Mouse (Mus musculus): ENCODE data around the gene Herc6. TPM values are rescaled to one million over a fixed set of nuclear protein-coding genes. Genes with fewer than 3 reads are reported as not detected.

The Herc6 gene
- polyA plus RNA-seq, 1 experiment = 9.9 TPM

DNA sequence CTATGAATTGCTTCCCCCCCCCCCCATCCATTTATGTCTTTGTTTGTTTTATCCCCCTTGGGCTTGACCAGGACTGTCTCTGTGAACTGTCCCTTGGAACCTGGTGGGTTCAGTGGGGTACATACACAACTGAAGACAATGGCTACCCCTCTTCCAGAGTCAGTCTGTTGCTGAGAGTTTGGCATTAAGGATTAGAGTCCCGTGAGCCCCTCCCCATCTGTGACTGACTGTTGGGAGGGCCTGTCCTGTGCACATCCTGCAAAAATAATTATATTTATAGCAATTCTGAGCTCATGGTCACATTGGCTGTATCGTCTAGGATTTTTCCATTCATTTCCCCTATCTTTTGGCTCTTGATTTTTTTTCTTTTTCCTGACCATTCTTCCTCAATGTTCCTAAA lies 122.9 kb downstream of the Herc6 start:
- 13% methylated on average over 2 of the region's 2 CpGs for WGBS
- H3K4me3 ChIP-seq (replicated peaks; ENCODE audit: extremely low read depth, low read depth, low read length) = peak overlapping the region; percentile 82
- no peak for TF ChIP-seq POLR2A (IDR thresholded peaks at IDR 0.05; ENCODE audit: borderline replicate concordance, extremely low read depth, low read depth, low read length)
- no peak for TF ChIP-seq CTCF (IDR thresholded peaks at IDR 0.05; ENCODE audit: insufficient read depth, low read length)
- no peak for DNase-seq
- no peaks in the 10 kb centered on the region; the same call in 1 of the 2 replicates for H3K4me1 ChIP-seq (ENCODE audit: control insufficient read depth, insufficient read depth, low read length)

DNA sequence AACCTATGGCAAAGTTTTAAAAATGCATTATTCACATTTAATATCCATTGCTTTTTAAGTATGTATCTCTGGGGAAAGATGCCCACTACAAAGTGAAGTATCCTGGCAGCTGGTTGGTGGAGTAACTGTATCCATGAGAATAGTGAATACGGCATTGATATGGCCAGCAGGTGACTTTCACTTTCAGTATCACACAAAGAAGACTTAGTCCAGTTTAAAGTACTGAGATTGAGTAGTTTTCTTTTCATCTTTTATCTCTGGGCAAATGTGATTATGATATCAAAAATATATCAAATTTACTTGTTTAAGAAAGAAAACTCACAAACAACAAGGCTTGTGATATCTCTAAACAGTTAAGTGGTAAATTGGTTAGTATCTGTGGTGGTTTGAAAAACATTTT lies 125.9 kb downstream of the Herc6 start:
- 36% methylated on average over 1 of the region's 1 CpGs for WGBS
- TF ChIP-seq POLR2A (IDR thresholded peaks at IDR 0.05; ENCODE audit: borderline replicate concordance, extremely low read depth, low read depth, low read length) = no peak
- TF ChIP-seq CTCF (IDR thresholded peaks at IDR 0.05; ENCODE audit: insufficient read depth, low read length) = no peak
- peak overlapping the region; percentile 30 for H3K4me3 ChIP-seq (replicated peaks; ENCODE audit: extremely low read depth, low read depth, low read length)
- no peaks in the 10 kb centered on the region; the same call in 1 of the 2 replicates for H3K4me1 ChIP-seq (ENCODE audit: control insufficient read depth, insufficient read depth, low read length)
- DNase-seq = no peak

DNA sequence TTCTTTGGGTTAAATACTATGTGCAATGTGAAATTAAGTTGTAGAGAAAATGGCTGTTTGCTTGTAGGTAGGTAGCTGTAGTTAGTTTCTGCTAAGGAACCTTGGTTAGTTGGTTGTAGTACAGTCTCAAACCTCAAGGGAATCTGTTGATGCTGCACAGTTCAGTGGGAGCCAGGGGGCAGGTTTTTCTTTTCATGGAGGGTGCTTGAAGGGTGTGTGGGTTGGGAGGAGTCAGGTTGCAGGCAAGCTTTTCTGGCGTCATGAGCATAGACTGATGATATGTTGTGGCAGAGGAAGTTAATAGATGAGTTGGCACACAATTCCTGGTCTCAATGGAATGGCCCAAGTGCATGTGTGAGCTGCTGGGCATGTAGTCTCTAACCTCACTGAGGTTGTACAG lies 130.9 kb downstream of the Herc6 start:
- Histone ChIP-seq H3K4me3 (replicated peaks; ENCODE audit: extremely low read depth, low read depth, low read length) (no peak overlapping the region), H3K4me1 (ENCODE audit: control insufficient read depth, insufficient read depth, low read length) (no peaks in the 10 kb centered on the region; the same call in 1 of the 2 replicates)
- no peak for DNase-seq
- WGBS = 7% methylated on average over 1 of the region's 1 CpGs
- TF ChIP-seq POLR2A (IDR thresholded peaks at IDR 0.05; ENCODE audit: borderline replicate concordance, extremely low read depth, low read depth, low read length) (no peak), CTCF (IDR thresholded peaks at IDR 0.05; ENCODE audit: insufficient read depth, low read length) (no peak)

Other genes starting within 250 kb of the Herc6 start
- not detected in 2 replicates for gene Vmn1r17, start 217.3 kb upstream of the Herc6 start, polyA plus RNA-seq (2012; rRNA removed)
- not detected in 2 replicates for gene Vmn1r18, start 185.2 kb upstream of the Herc6 start, polyA plus RNA-seq (2012; rRNA removed)
- not detected in 2 replicates for gene Vmn1r19, start 177.2 kb upstream of the Herc6 start, polyA plus RNA-seq (2012; rRNA removed)
- gene Vmn1r20, start 152.1 kb upstream of the Herc6 start, polyA plus RNA-seq (2012; rRNA removed) = not detected in 2 replicates
- gene Ppm1k, start 45.5 kb upstream of the Herc6 start, polyA plus RNA-seq (2012; rRNA removed) = 1.5 and 2.9 TPM in 2 replicates
- gene Pyurf, start 111.1 kb downstream of the Herc6 start, polyA plus RNA-seq (2012; rRNA removed) = 7.3 and 8.4 TPM in 2 replicates
- 4.4 and 4.9 TPM in 2 replicates for gene Lancl2, start 121.5 kb downstream of the Herc6 start, polyA plus RNA-seq (2012; rRNA removed)
- gene Vopp1, start 244.2 kb downstream of the Herc6 start, polyA plus RNA-seq (2012; rRNA removed) = 12.9 and 16.4 TPM in 2 replicates

All from lung, adult 2 months (tissue).